Mouse (Mus musculus) heart, postnatal 0 days (tissue): Measurements from ENCODE around the gene Slc12a9. TPM values are rescaled to one million over a fixed set of nuclear protein-coding genes. Genes with fewer than 3 reads are reported as not detected.

ENCODE experiments used
- ATAC-seq: fragments of 200-750 bp; cut with Nextera tagmentation; 2 replicates; pipeline ENCODE4 v1.8.0; 2017; ENCODE audit warnings: low read depth, moderate number of reproducible peaks, moderate library complexity; ENCODE audit not compliant: insufficient read depth
- DNase-seq: peaks from one replicate; pipeline ENCODE4 v3.0.0-alpha.2; 2016; ENCODE audit warnings: low spot score
- H3K27ac ChIP-seq: fragments of 300-500 bp; sonication (generic); 2 replicates; pipeline ENCODE4 v1.5.1; 2014; ENCODE audit warnings: low read depth, mild to moderate bottlenecking
- H3K27me3 ChIP-seq: fragments of 300-500 bp; sonication (generic); 2 replicates; pipeline ENCODE4 v1.6.1; 2014; ENCODE audit warnings: low read length, mixed read lengths; ENCODE audit not compliant: control insufficient read depth, insufficient read depth
- H3K36me3 ChIP-seq: fragments of 300-500 bp; sonication (generic); replicated peaks from 2 replicates; pipeline ENCODE4 v1.6.1; 2014; ENCODE audit warnings: low read length, mixed read lengths; ENCODE audit not compliant: control insufficient read depth, insufficient read depth
- H3K4me1 ChIP-seq: fragments of 300-500 bp; sonication (generic); 2 replicates; pipeline ENCODE4 v1.6.1; 2014; ENCODE audit warnings: antibody characterized with exemption; ENCODE audit not compliant: control insufficient read depth, insufficient read depth
- H3K4me2 ChIP-seq: fragments of 300-500 bp; sonication (generic); 2 replicates; pipeline ENCODE4 v1.6.1; 2014; ENCODE audit warnings: low read depth, mild to moderate bottlenecking, low read length, moderate library complexity
- H3K4me3 ChIP-seq: fragments of 300-500 bp; sonication (generic); 2 replicates; pipeline ENCODE4 v1.5.1; 2014; ENCODE audit warnings: low read depth, low read length
- H3K9ac ChIP-seq: fragments of 300-500 bp; sonication (generic); replicated peaks from 2 replicates; pipeline ENCODE4 v1.6.1; 2014; ENCODE audit warnings: low read depth, low read length, mixed read lengths
- H3K9me3 ChIP-seq: fragments of 300-500 bp; sonication (generic); replicated peaks from 2 replicates; pipeline ENCODE4 v1.6.1; 2016; ENCODE audit warnings: low read length; ENCODE audit not compliant: control insufficient read depth
- CTCF ChIP-seq: IDR thresholded peaks from 2 replicates; pipeline ENCODE4 v1.5.1; 2016; ENCODE audit warnings: antibody characterized with exemption, control low read depth, low read depth
- EP300 ChIP-seq: IDR thresholded peaks from 2 replicates; pipeline ENCODE4 v1.6.1; 2016; ENCODE audit warnings: antibody characterized with exemption, low read depth
- WGBS: fragments of 180-500 bp; shearing (Covaris S2); extraction: QIAGEN DNeasy Blood & Tissue Kit; methylation state at CpG from one replicate; pipeline ENCODE4 v1.1.7; 2014; 5-methylcytosine and 5-hydroxymethylcytosine counted together
- polyA plus RNA-seq: library from polyadenylated mRNA; unstranded; fragments of >200 nt; fragmentation: Nextera tagmentation; extraction: Ambion mirVana; gene quantifications from 2 replicates; pipeline ENCODE4 v1.2.1, GENCODE M21; 2015
- total RNA-seq: library from RNA; depleted of rRNA; stranded (reverse); fragments of >200 nt; gene quantifications from 2 replicates; pipeline ENCODE4 v1.2.3, GENCODE M21; 2014; ENCODE audit warnings: low replicate concordance

The Slc12a9 gene
- total and polyA plus RNA-seq, 2 experiments from 2014 or later = 4.5 to 14.8 TPM

DNA sequence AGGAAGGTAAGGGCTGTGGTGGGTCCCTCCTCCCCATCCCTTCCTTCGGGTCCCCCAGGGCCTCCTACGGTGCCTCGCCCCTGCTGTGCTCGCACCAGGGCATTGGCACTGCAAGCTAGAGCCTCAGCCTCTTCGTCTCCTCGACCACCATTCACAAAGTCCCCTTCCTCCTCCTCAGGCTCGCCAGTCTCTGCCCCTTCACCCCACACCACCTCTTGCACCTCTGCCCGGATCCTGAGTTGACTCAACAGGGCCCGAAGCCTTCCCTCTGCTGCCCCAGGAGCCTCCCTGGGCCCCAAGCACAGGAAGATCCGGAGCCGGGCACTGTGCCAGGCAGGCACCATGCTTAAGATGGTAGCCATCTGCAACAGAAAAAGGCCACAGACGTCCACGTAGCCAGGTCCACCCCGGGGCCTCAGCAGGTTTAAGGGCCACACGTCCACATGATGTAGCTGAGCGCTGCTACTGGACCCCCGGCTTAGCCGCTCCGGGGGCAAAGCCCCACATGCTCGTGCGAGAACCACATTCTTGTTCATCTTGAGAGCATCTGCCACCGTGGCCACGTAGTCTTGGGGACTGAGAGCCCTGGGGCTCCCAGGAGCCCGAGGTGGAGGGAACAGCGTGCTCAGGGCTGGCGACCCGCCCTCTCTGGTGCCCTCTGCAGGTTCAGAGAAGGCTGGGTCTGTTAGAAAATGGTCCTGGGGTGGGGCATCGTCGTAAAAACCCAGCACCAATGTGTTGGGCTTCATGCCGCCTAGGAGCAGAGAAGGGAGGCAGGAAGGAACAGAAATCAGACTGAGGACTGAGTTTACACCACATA is 18.1 kb downstream of the Slc12a9 start:
- Histone ChIP-seq H3K36me3 (peaks cover 11% of the 10 kb centered on the region), H3K9ac (no peak overlapping the region), H3K27me3 (no peaks in the 10 kb centered on the region), H3K27ac (no peak overlapping the region), H3K4me2 (no peak overlapping the region), H3K9me3 (no peaks in the 10 kb centered on the region), H3K4me1 (peaks cover 18% of the 10 kb centered on the region), H3K4me3 (no peak overlapping the region)
- no peak for ATAC-seq
- no peak for DNase-seq
- TF ChIP-seq EP300 (no peak), CTCF (peak; percentile 38)
- WGBS = 53% methylated on average over 30 of the region's 30 CpGs

GRCm38 (mm10) chr5:137314193-137315083 is 19.0 kb downstream of the Slc12a9 start, which contains the start of gene Trip6:
TSS of gene Trip6 (minus strand) at chr5:137314404.
- TF ChIP-seq EP300 (no peak), CTCF (peak; percentile 25; the same call in 1 of the 2 replicates)
- peak within 1 kb of the TSS; percentile 82 for H3K27ac ChIP-seq
- DNase-seq (peak; percentile 79), ATAC-seq (peak; percentile 86)
- H3K27me3 ChIP-seq = no peaks in the 10 kb centered on the region
- peak within 1 kb of the TSS; percentile 79 for H3K9ac ChIP-seq
- H3K4me3 ChIP-seq = peak within 1 kb of the TSS; percentile 57
- H3K4me1 ChIP-seq = peaks cover 18% of the 10 kb centered on the region
- no peaks in the 10 kb centered on the region for H3K9me3 ChIP-seq
- WGBS = 24% methylated on average over 30 of the region's 30 CpGs
- H3K36me3 ChIP-seq = peaks cover 16% of the 10 kb centered on the region
- H3K4me2 ChIP-seq = peak within 1 kb of the TSS; percentile 93

DNA sequence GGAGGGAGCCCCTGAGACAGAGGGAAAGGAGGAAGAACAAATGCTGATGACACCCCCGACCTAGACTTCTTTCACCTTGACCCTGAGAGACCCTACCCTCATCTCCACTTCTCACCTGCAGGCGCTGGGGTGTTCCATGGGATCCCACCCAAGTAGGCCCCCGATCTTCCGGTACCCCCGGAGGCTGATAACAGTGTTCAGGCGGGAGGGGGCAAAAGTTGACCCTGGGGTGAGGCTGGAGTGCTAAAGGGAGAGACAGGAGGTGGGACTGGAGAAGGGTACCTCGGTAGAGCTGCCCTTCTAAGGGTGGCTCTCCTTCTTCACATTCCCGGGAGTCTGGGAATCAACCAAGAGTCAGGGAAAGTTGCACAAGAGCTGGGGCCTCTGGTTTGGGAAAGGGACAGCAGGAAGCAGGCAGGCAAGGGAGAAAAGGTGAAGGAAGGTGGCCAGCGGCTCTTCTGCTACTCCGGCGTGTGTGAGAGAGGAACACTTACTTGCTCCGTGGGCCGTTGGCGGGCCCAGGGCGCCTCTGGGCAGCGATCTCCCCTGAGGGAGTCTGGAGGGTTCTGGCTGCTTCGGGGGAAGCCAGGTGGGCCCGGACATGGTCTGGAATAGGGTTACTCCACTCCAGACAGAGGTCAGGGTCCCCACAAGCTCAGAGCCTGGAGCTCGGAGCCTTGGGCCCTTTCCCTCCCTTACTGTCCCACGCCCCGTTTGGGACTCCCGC is 19.8 kb downstream of the Slc12a9 start:
- 2% methylated on average over 22 of the region's 22 CpGs for WGBS
- TF ChIP-seq CTCF (no peak), EP300 (no peak)
- H3K4me3 ChIP-seq = peak overlapping the region; percentile 57

DNA sequence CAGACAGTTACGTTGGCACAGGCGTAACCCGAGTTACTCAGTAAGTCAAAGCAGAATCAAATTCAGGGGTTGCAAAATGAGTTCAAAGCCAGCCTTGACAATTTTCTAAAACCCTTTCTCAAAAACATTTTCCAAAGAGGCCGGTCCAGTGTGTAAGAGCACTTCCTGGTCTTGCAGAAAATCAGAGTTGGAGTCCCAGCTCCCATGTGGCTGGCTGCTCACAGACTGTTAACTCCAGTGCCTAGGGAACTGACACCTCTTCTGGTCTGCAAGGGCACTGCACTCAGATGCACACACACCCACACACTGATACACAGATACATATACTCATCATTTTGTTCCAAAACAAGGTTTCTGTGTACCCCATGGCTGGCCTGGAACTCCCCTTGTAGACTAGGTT is 25.0 kb downstream of the Slc12a9 start:
- H3K4me1 ChIP-seq = peaks cover 34% of the 10 kb centered on the region
- H3K4me2 ChIP-seq = peak overlapping the region; percentile 72
- peak overlapping the region; percentile 96 for H3K27ac ChIP-seq
- H3K4me3 ChIP-seq = peak overlapping the region; percentile 86
- WGBS = 97% methylated on average over 4 of the region's 4 CpGs
- no peak overlapping the region for H3K9ac ChIP-seq
- TF ChIP-seq EP300 = no peak
- TF ChIP-seq CTCF = no peak
- H3K9me3 ChIP-seq = no peaks in the 10 kb centered on the region
- peaks cover 48% of the 10 kb centered on the region for H3K36me3 ChIP-seq
- no peaks in the 10 kb centered on the region for H3K27me3 ChIP-seq
- DNase-seq (no peak), ATAC-seq (no peak)

More for the DNA sequence above, 19.8 kb downstream of the Slc12a9 start:
- H3K27ac ChIP-seq = peak overlapping the region; percentile 82
- no peaks in the 10 kb centered on the region for H3K27me3 ChIP-seq
- H3K9me3 ChIP-seq = no peaks in the 10 kb centered on the region
- peaks cover 18% of the 10 kb centered on the region for H3K4me1 ChIP-seq
- H3K4me2 ChIP-seq = peak overlapping the region; percentile 93
- peak overlapping the region; percentile 79 for H3K9ac ChIP-seq
- DNase-seq = no peak
- ATAC-seq = peak; percentile 54; the same call in 1 of the 2 replicates
- peaks cover 24% of the 10 kb centered on the region for H3K36me3 ChIP-seq
